Mouse (Mus musculus): ENCODE data around the gene Sost. TPM values are rescaled to one million over a fixed set of nuclear protein-coding genes. Genes with fewer than 3 reads are reported as not detected.

The Sost gene
- total RNA-seq, 1 experiment: not detected

DNA sequence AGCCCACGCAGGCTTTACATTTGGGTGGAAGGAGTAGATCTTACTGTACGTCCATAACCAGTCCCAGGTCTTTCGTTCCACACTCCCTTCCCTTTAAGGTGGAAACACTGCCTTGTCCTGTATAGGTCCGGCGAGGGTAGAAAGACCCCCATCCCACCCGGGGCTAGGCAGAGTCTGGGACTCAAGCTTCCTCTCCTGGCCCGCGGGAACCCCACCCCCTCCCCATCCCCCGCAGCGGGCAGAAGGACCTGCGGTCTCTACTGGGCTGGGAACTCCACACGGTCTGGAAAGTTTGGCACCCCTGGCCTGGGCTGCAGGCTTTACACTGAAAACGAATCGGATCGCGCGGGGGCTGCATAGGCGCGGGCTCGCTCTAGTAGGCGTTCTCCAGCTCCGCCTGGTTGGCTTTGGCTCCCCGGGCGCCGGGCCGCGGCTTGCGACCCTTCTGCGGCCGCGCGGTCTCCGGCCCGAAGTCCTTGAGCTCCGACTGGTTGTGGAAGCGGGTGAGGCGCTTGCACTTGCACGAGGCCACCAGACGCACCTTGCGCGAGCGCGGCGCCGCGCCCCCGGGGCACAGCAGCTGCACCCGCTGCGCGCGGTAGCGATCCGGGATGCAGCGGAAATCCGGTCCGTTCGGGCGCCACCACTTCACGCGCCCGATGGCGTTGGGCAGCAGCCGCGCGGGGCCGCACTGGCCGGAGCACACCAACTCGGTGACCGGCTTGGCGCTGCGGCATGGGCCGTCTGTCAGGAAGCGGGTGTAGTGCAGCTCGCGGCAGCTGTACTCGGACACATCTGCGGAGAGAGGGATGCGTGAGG lies 3.1 kb downstream of the Sost start:
- in situ Hi-C loops (cut with MboI; ENCODE audit: low sequenced_read_pairs in 2 of 2, unreplicated experiment in 2 of 2): no loop called here
- Histone ChIP-seq H3K4me3 (ENCODE audit: insufficient read depth in 1 of 2, low read depth in 1 of 2, low read length in 2 of 2, poor library complexity in 1 of 2, severe bottlenecking in 1 of 2) (peak overlapping the region; percentile 25 to 67), H3K36me3 (ENCODE audit: control insufficient read depth, insufficient read depth, low read length, poor library complexity, severe bottlenecking) (no peaks in the 10 kb centered on the region), H3K4me1 (ENCODE audit: control insufficient read depth in 2 of 2, insufficient read depth in 2 of 2, low read length in 2 of 2, poor library complexity in 1 of 2) (peaks cover 0 to 19% of the 10 kb centered on the region in 2 experiments; a peak in 2 of 4 replicates), H3K9me3 (ENCODE audit: control insufficient read depth, insufficient read depth, low read depth, low read length) (no peaks in the 10 kb centered on the region), H3K9ac (ENCODE audit: insufficient read depth, low read depth, low read length, poor library complexity, severe bottlenecking) (peak overlapping the region; percentile 52), H3K27ac (ENCODE audit: insufficient read depth, low read depth, low read length, poor library complexity, severe bottlenecking) (no peak overlapping the region)
- TF ChIP-seq CHD2 (IDR thresholded peaks at IDR 0.05; ENCODE audit: low read depth, low read length) (no peak), ZNF384 (IDR thresholded peaks at IDR 0.05; ENCODE audit: low read depth, low read length) (no peak), MAFK (IDR thresholded peaks at IDR 0.05; ENCODE audit: insufficient read depth, low read depth, low read length) (no peak), HCFC1 (IDR thresholded peaks at IDR 0.05; ENCODE audit: borderline replicate concordance, insufficient read depth, low read length) (no peak), ZC3H11A (IDR thresholded peaks at IDR 0.05; ENCODE audit: borderline replicate concordance, low read depth, low read length) (no peak)
- no peak for DNase-seq (ENCODE audit: low read depth, low spot score)

GRCm38 (mm10) chr11:101963043-101963442 lies 3.8 kb downstream of the Sost start:
- TF ChIP-seq CHD2 (IDR thresholded peaks at IDR 0.05; ENCODE audit: low read depth, low read length): no peak
- no peak for TF ChIP-seq ZC3H11A (IDR thresholded peaks at IDR 0.05; ENCODE audit: borderline replicate concordance, low read depth, low read length)
- no peak for TF ChIP-seq HCFC1 (IDR thresholded peaks at IDR 0.05; ENCODE audit: borderline replicate concordance, insufficient read depth, low read length)
- no peak for TF ChIP-seq ZNF384 (IDR thresholded peaks at IDR 0.05; ENCODE audit: low read depth, low read length)
- no peak for TF ChIP-seq MAFK (IDR thresholded peaks at IDR 0.05; ENCODE audit: insufficient read depth, low read depth, low read length)
- no peak overlapping the region for H3K27ac ChIP-seq (ENCODE audit: insufficient read depth, low read depth, low read length, poor library complexity, severe bottlenecking)
- no peaks in the 10 kb centered on the region for H3K9me3 ChIP-seq (ENCODE audit: control insufficient read depth, insufficient read depth, low read depth, low read length)
- H3K36me3 ChIP-seq (ENCODE audit: control insufficient read depth, insufficient read depth, low read length, poor library complexity, severe bottlenecking): no peaks in the 10 kb centered on the region
- H3K4me3 ChIP-seq (ENCODE audit: insufficient read depth in 1 of 2, low read depth in 1 of 2, low read length in 2 of 2, poor library complexity in 1 of 2, severe bottlenecking in 1 of 2): peak overlapping the region; percentile 25 to 67; a peak in 1 of 4 replicates
- no peak overlapping the region for H3K9ac ChIP-seq (ENCODE audit: insufficient read depth, low read depth, low read length, poor library complexity, severe bottlenecking)
- in situ Hi-C loops (cut with MboI; ENCODE audit: low sequenced_read_pairs in 2 of 2, unreplicated experiment in 2 of 2): no loop called here
- DNase-seq (ENCODE audit: low read depth, low spot score): no peak
- H3K4me1 ChIP-seq (ENCODE audit: control insufficient read depth in 2 of 2, insufficient read depth in 2 of 2, low read length in 2 of 2, poor library complexity in 1 of 2): peaks cover 0 to 17% of the 10 kb centered on the region in 2 experiments; a peak in 2 of 4 replicates

GRCm38 (mm10) chr11:101957476-101957875 lies 9.3 kb downstream of the Sost start:
- H3K9me3 ChIP-seq (ENCODE audit: control insufficient read depth, insufficient read depth, low read depth, low read length): no peaks in the 10 kb centered on the region
- no peaks in the 10 kb centered on the region for H3K36me3 ChIP-seq (ENCODE audit: control insufficient read depth, insufficient read depth, low read length, poor library complexity, severe bottlenecking)
- H3K4me1 ChIP-seq (ENCODE audit: control insufficient read depth in 2 of 2, insufficient read depth in 2 of 2, low read length in 2 of 2, poor library complexity in 1 of 2): peaks cover 0 to 3% of the 10 kb centered on the region in 2 experiments; a peak in 1 of 4 replicates
- TF ChIP-seq HCFC1 (IDR thresholded peaks at IDR 0.05; ENCODE audit: borderline replicate concordance, insufficient read depth, low read length): no peak
- TF ChIP-seq MAFK (IDR thresholded peaks at IDR 0.05; ENCODE audit: insufficient read depth, low read depth, low read length): no peak
- no peak for TF ChIP-seq CHD2 (IDR thresholded peaks at IDR 0.05; ENCODE audit: low read depth, low read length)
- no peak for TF ChIP-seq ZNF384 (IDR thresholded peaks at IDR 0.05; ENCODE audit: low read depth, low read length)
- TF ChIP-seq ZC3H11A (IDR thresholded peaks at IDR 0.05; ENCODE audit: borderline replicate concordance, low read depth, low read length): no peak
- H3K4me3 ChIP-seq (ENCODE audit: insufficient read depth in 1 of 2, low read depth in 1 of 2, low read length in 2 of 2, poor library complexity in 1 of 2, severe bottlenecking in 1 of 2): no peak overlapping the region
- in situ Hi-C loops (cut with MboI; ENCODE audit: low sequenced_read_pairs in 2 of 2, unreplicated experiment in 2 of 2): no loop called here
- DNase-seq (ENCODE audit: low read depth, low spot score): no peak
- H3K27ac ChIP-seq (ENCODE audit: insufficient read depth, low read depth, low read length, poor library complexity, severe bottlenecking): no peak overlapping the region
- no peak overlapping the region for H3K9ac ChIP-seq (ENCODE audit: insufficient read depth, low read depth, low read length, poor library complexity, severe bottlenecking)

DNA sequence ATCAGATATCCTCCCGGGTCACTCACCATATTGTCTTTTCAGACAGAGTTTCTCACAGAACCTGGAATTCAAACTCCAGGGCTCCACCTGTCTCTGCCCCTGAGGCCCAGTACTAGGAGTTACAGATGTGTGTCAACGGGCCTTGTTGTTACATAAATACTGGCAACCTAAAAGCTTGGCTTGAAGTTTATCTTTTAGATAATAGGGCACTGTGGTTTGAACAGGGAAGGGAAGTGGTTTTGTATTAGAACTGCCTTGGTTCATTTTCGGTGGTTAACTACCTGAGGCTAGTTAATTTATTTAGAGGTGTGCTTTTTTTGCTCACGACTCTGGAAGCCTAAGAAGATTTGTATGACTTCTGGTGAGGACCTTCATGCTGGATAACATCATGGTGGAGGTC lies 13.4 kb downstream of the Sost start:
- no peaks in the 10 kb centered on the region for H3K36me3 ChIP-seq (ENCODE audit: control insufficient read depth, insufficient read depth, low read length, poor library complexity, severe bottlenecking)
- no peaks in the 10 kb centered on the region for H3K9me3 ChIP-seq (ENCODE audit: control insufficient read depth, insufficient read depth, low read depth, low read length)
- H3K4me1 ChIP-seq (ENCODE audit: control insufficient read depth in 2 of 2, insufficient read depth in 2 of 2, low read length in 2 of 2, poor library complexity in 1 of 2): peaks cover 0 to 3% of the 10 kb centered on the region in 2 experiments; a peak in 1 of 4 replicates
- in situ Hi-C loops (cut with MboI; ENCODE audit: low sequenced_read_pairs in 2 of 2, unreplicated experiment in 2 of 2): no loop called here
- no peak overlapping the region for H3K4me3 ChIP-seq (ENCODE audit: insufficient read depth in 1 of 2, low read depth in 1 of 2, low read length in 2 of 2, poor library complexity in 1 of 2, severe bottlenecking in 1 of 2)
- no peak overlapping the region for H3K27ac ChIP-seq (ENCODE audit: insufficient read depth, low read depth, low read length, poor library complexity, severe bottlenecking)
- no peak for TF ChIP-seq MAFK (IDR thresholded peaks at IDR 0.05; ENCODE audit: insufficient read depth, low read depth, low read length)
- no peak for TF ChIP-seq CHD2 (IDR thresholded peaks at IDR 0.05; ENCODE audit: low read depth, low read length)
- no peak for TF ChIP-seq ZC3H11A (IDR thresholded peaks at IDR 0.05; ENCODE audit: borderline replicate concordance, low read depth, low read length)
- DNase-seq (ENCODE audit: low read depth, low spot score): no peak
- H3K9ac ChIP-seq (ENCODE audit: insufficient read depth, low read depth, low read length, poor library complexity, severe bottlenecking): no peak overlapping the region
